Mouse (Mus musculus) urinary bladder, postnatal 10 days (tissue): ENCODE results near the gene Oog2.
"Not testable (repeated sequence)": the region's sequence is repeated elsewhere in the genome, so short reads cannot be mapped to it uniquely, and the experiment has no call there.

Source experiments
- DNase-seq: peaks from one replicate; pipeline ENCODE4 v3.0.0; 2022; ENCODE audit warnings: low spot score

Oog2 gene

DNA sequence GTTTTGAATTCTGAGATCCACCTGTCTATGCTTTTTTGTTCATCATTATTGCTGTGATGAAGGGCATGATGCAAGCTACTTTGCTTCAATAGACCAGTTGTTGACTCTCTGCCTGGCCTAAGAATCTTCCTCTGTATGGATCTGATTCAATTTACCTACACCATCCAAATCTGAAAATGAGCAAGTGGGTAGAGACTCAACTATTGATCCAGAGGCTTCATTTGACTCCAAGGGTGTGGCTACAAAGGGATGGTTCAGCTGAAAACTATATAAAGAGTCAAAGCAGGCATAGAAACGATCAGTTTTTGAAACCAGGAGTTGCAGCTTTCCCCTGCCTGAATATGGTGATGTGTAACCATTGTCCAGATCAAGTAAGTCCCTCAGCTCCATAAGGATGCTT is at the start of gene Oog2:
TSS of gene Oog2 (plus strand) at position 301 of the 400 bp plus-strand sequence.
- DNase-seq = no peak

DNA sequence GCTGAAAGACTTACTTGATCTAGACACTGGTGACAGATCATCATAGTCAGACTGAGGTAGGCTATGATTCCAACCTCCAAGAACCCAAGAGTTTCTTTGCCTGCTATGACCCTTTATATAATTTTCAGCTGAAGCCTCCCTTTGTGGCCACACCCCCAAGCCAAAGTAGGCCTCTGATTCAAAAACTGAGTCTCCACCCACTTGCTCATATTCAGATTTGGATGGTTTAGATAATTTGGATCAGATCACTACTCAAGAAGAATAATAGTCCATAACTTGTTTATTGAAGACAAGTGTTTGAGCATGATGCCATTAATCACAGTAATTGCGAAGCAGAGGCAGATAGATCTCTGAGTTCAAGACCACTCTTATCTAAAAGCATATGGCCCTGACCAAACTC is 28.0 kb upstream of the Oog2 start, which contains the start of gene Oog3:
TSS of gene Oog3 (minus strand) at position 101 of the 400 bp plus-strand sequence.
- no peak for DNase-seq

DNA sequence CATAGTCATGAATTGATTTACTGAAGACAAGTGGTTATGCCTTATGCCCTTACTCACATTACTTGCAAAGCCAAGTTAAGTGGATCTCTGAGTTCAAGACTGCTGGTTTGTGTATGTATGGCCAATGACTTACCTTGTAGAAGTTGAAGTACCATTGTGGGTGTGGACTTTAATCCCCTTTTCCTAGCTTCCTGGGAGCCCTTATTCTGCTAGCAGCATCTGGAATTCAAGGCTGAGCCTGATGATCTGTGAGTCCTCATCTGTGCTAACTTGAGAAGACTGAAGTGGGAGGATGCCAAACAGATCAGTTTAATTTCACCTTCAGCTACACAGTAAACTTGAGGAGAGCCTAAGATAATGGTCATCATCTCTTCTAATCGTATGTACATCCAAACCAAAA is 22.7 kb downstream of the Oog2 start, which contains the start of gene C87977:
TSS of gene C87977 (minus strand) at position 101 of the 400 bp plus-strand sequence.
- not testable (repeated sequence) for DNase-seq
